Mouse (Mus musculus) lung, postnatal 0 days (tissue): Measurements from ENCODE around the gene Gpr179. TPM values are rescaled to one million over a fixed set of nuclear protein-coding genes. Genes with fewer than 3 reads are reported as not detected.

Source experiments
- ATAC-seq: fragments of 200-750 bp; cut with Nextera tagmentation; 2 replicates; pipeline ENCODE4 v1.8.0; 2017; ENCODE audit warnings: moderate library complexity
- DNase-seq: peaks from one replicate; pipeline ENCODE4 v3.0.0-alpha.2; 2016; ENCODE audit warnings: low spot score
- H3K27ac ChIP-seq: fragments of 300-500 bp; sonication (generic); 2 replicates; pipeline ENCODE4 v1.5.1; 2014; ENCODE audit warnings: antibody characterized with exemption, mild to moderate bottlenecking, low read length, mixed read lengths
- H3K27me3 ChIP-seq: fragments of 300-500 bp; sonication (generic); replicated peaks from 2 replicates; pipeline ENCODE4 v1.6.1; 2014; ENCODE audit warnings: low read length, mixed read lengths; ENCODE audit not compliant: insufficient read depth
- H3K36me3 ChIP-seq: fragments of 300-500 bp; sonication (generic); 2 replicates; pipeline ENCODE4 v1.6.1; 2014; ENCODE audit warnings: low read length, mixed read lengths; ENCODE audit not compliant: insufficient read depth
- H3K4me1 ChIP-seq: fragments of 300-500 bp; sonication (generic); 2 replicates; pipeline ENCODE4 v1.6.1; 2014; ENCODE audit warnings: antibody characterized with exemption, low read depth, low read length, mixed read lengths; ENCODE audit not compliant: insufficient read depth
- H3K4me2 ChIP-seq: fragments of 300-500 bp; sonication (generic); replicated peaks from 2 replicates; pipeline ENCODE4 v1.6.1; 2014; ENCODE audit warnings: low read depth, mild to moderate bottlenecking, low read length, moderate library complexity, mixed read lengths
- H3K4me3 ChIP-seq: fragments of 300-500 bp; sonication (generic); 2 replicates; pipeline ENCODE4 v1.5.1; 2014; ENCODE audit warnings: low read depth, low read length
- H3K9ac ChIP-seq: fragments of 300-500 bp; sonication (generic); replicated peaks from 2 replicates; pipeline ENCODE4 v1.6.1; 2014; ENCODE audit warnings: low read depth, mild to moderate bottlenecking
- H3K9me3 ChIP-seq: fragments of 300-500 bp; sonication (generic); 2 replicates; pipeline ENCODE4 v1.6.1; 2016; ENCODE audit warnings: low read length, mixed read lengths
- CTCF ChIP-seq: IDR thresholded peaks from 2 replicates; pipeline ENCODE4 v1.5.1; 2016; ENCODE audit warnings: antibody characterized with exemption, mild to moderate bottlenecking
- EP300 ChIP-seq: IDR thresholded peaks from 2 replicates; pipeline ENCODE4 v1.6.1; 2016; ENCODE audit warnings: antibody characterized with exemption, mild to moderate bottlenecking, control low read depth
- WGBS: fragments of 180-500 bp; shearing (Covaris S2); extraction: QIAGEN DNeasy Blood & Tissue Kit; methylation state at CpG from one replicate; pipeline ENCODE4 v1.1.7; 2014; 5-methylcytosine and 5-hydroxymethylcytosine counted together
- polyA plus RNA-seq: library from polyadenylated mRNA; unstranded; fragments of >200 nt; fragmentation: Nextera tagmentation; extraction: Ambion mirVana; gene quantifications from 2 replicates; pipeline ENCODE4 v1.2.1, GENCODE M21; 2015

Gpr179 gene
- polyA plus RNA-seq, 1 experiment from 2014 or later, result 0.23 TPM

DNA sequence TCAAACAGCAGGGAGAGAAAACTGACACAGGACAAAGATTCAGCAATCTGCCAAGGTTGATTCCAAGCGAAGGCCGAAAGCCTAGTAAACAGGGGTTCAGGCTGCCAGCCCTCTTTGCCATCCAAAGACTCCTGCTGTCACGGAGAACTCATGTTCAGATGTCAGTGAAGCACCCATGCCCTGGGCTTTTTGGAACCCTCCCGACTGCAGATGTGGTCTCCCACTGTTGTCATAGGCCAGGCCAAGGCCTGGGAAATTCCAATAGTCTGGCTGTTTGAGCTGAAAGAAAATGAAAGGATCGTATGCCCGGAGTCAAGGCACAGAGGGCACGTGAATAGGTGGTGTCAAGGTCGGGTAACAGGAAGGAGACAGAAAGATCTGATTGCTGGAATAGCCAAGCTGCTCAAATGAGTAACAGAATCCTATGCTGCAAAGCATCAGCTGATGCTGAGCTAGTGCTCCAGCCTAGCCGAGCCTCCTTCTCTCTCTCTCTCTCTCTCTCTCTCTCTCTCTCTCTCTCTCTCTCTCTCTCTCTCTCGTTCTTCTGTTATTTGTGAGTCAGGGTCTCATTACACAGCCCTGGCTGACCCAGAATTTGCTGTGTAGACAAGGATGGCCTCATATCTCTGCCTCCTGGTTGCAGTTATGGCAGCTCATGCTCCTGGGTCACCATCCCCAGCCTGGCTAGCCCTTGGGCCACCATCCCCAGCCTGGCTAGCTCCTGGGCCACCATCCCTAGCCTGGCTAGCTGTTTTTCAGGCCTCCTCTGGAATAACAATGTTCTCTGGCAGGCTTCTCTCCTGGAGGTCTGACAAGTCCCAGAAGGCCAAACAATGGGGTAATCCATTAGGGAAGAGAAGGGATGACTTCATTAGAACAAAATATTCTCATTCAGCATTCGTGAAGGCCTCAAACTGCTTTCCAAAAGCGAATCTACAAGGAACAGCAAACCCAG lies 62.3 kb downstream of the Gpr179 start:
- Histone ChIP-seq H3K4me1 (no peaks in the 10 kb centered on the region), H3K27ac (no peak overlapping the region), H3K9ac (no peak overlapping the region), H3K27me3 (no peaks in the 10 kb centered on the region), H3K9me3 (no peaks in the 10 kb centered on the region), H3K4me3 (no peak overlapping the region), H3K36me3 (no peaks in the 10 kb centered on the region), H3K4me2 (no peak overlapping the region)
- DNase-seq (no peak), ATAC-seq (no peak)
- TF ChIP-seq EP300, result no peak
- no peak for TF ChIP-seq CTCF
- 59% methylated on average over 12 of the region's 12 CpGs for WGBS

DNA sequence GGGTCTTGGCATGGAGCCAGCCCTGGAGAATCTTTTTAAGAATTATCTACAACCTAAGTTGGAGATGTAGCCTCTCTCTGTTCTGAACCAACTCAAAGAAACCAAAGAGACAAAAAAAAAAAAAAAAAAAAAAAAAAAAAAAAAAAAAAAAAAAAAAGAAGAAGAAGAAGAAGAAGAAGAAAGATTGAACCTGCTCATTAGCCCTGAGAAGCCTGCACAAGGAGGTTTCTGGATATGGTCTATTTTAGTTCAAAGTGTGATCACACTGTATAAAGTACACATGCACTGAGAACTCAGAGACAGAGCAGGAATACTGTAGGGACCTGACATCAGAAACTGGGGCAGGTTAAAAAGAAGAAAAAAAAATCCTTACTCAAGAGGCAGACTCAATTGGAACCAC lies 64.2 kb downstream of the Gpr179 start:
- no peak for DNase-seq
- no peaks in the 10 kb centered on the region for H3K27me3 ChIP-seq
- TF ChIP-seq CTCF (no peak), EP300 (no peak)
- H3K4me2 ChIP-seq, result no peak overlapping the region
- no peaks in the 10 kb centered on the region for H3K4me1 ChIP-seq
- no peak overlapping the region for H3K9ac ChIP-seq
- no peaks in the 10 kb centered on the region for H3K36me3 ChIP-seq
- no peak for ATAC-seq
- H3K27ac ChIP-seq, result no peak overlapping the region
- no peak overlapping the region for H3K4me3 ChIP-seq
- H3K9me3 ChIP-seq, result no peaks in the 10 kb centered on the region

DNA sequence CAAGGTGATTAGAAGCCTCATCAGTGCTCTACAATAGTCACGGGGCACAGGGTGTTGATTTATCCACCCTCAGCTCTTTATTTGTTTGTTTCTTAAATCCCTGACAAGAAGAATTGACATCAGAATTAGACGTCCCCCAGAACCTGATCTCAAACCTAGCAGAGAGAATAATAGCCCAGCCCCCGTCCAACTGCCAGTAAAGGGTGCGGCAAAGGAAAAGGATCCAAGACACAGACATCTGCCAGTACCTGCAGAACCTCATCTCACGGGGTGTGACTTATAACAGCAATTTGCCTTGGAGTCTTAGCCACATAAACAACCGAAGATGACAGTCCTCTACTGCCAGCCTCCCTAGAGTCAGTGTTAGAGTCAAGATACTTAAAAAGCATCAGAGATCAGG lies 64.9 kb downstream of the Gpr179 start:
- TF ChIP-seq EP300 (no peak), CTCF (no peak)
- no peaks in the 10 kb centered on the region for H3K9me3 ChIP-seq
- no peak overlapping the region for H3K4me3 ChIP-seq
- no peak overlapping the region for H3K4me2 ChIP-seq
- H3K27ac ChIP-seq, result no peak overlapping the region
- H3K4me1 ChIP-seq, result no peaks in the 10 kb centered on the region
- H3K36me3 ChIP-seq, result no peaks in the 10 kb centered on the region
- ATAC-seq, result no peak
- WGBS, result 32% methylated on average over 6 of the region's 6 CpGs
- H3K9ac ChIP-seq, result no peak overlapping the region
- DNase-seq, result no peak
- H3K27me3 ChIP-seq, result no peaks in the 10 kb centered on the region

DNA sequence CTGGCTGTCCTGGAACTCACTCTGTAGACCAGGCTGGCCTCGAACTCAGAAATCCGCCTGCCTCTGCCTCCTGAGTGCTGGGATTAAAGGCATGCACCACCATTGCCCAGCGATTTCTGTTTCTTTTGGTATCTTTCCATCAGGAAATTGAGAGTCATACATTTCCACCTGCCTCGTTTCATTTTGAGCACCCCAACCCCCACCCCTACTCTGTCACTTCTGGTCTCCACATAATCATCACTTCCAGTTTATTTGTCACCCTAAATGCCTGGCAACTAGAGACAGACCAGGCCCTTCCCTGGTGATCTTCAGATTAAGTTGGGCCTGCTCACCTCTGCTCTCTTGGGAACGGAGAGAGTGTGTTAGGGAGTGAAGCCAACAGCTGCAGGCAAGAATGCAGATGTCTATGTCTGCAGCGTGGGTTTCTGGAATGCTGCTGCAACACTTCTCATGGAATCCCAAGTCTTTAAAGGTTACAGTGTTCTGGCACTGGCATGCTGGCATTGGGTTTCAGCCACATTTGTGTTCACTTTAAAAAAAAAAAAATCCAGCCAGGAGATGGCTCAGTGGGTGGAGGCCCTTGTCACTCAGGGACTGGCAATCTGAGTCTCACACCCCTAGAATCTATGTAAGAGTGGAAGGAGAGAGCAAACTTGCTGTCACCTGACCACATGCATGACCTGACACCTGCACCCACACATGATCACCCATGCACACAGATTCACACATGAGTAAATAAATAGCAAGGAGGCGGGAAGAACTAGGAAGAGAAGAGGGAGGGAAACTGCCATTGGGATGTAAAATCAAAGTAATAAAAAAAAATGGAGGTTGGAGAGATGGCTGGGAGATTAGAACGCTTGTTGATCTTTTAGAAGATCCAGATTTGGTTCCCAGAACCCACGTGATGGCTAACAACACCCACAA lies 65.8 kb downstream of the Gpr179 start:
- H3K27ac ChIP-seq, result no peak overlapping the region
- H3K4me1 ChIP-seq, result no peaks in the 10 kb centered on the region

DNA sequence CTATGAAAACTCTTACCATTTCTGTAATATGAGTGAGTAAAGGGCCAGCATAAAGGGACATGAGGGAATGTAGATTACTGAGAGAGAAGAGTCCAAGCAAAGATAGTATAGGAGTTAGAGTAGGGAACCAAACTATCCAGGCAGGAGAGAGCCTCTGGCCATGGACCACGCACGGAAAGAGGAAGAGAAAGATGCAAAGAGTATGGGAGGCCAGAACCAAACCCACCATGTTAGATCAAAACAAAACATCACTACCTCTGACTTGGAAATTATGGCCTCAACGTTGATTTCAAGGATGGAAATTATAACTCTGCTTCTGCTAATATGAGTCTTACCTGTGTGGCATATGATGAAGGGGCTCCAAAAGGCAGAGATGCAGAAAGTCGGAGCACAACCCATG lies 67.0 kb downstream of the Gpr179 start:
- Histone ChIP-seq H3K4me1 (no peaks in the 10 kb centered on the region), H3K9me3 (no peaks in the 10 kb centered on the region)
- TF ChIP-seq CTCF (no peak), EP300 (no peak)

More for the DNA sequence above, 65.8 kb downstream of the Gpr179 start:
- no peak overlapping the region for H3K9ac ChIP-seq
- H3K36me3 ChIP-seq, result no peaks in the 10 kb centered on the region
- TF ChIP-seq CTCF (no peak), EP300 (no peak)
- DNase-seq (no peak), ATAC-seq (no peak)
- H3K9me3 ChIP-seq, result no peaks in the 10 kb centered on the region
- H3K4me3 ChIP-seq, result no peak overlapping the region
- H3K27me3 ChIP-seq, result no peaks in the 10 kb centered on the region
- 60% methylated on average over 8 of the region's 9 CpGs for WGBS
- H3K4me2 ChIP-seq, result no peak overlapping the region

DNA sequence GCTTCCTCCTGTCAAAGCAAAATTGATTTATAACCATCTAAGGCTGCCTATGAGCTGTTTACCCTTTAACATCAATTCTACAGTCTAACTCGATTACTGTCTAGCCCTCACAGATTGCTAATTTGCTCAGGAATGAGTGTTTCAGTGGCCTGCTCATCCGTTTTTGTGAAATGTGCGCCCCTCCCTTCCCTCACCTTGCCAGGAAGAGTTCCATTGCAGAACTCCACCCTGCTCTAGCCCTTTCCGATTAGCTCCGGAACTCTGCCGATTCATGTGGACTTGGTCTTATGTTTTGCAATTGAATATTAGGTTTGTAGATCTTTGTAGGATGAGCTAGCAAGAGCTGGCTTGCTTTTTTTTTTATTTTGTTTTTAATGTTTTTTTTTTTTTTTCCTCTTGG lies 69.7 kb downstream of the Gpr179 start:
- H3K27ac ChIP-seq, result no peak overlapping the region
- no peaks in the 10 kb centered on the region for H3K36me3 ChIP-seq
- H3K4me3 ChIP-seq, result no peak overlapping the region
- no peak overlapping the region for H3K4me2 ChIP-seq
- 72% methylated on average over 6 of the region's 6 CpGs for WGBS
- H3K9ac ChIP-seq, result no peak overlapping the region
- DNase-seq (no peak), ATAC-seq (no peak)
- H3K4me1 ChIP-seq, result 0 out of 2 replicates have a peak, but pooled peaks cover 3% of the 10 kb centered on the region
- no peaks in the 10 kb centered on the region for H3K9me3 ChIP-seq
- TF ChIP-seq EP300 (no peak), CTCF (no peak)
- no peaks in the 10 kb centered on the region for H3K27me3 ChIP-seq

More for the DNA sequence above, 67.0 kb downstream of the Gpr179 start:
- no peaks in the 10 kb centered on the region for H3K27me3 ChIP-seq
- H3K36me3 ChIP-seq, result no peaks in the 10 kb centered on the region
- no peak overlapping the region for H3K27ac ChIP-seq
- H3K4me3 ChIP-seq, result no peak overlapping the region
- ATAC-seq, result no peak
- 65% methylated on average over 4 of the region's 4 CpGs for WGBS
- H3K9ac ChIP-seq, result no peak overlapping the region
- H3K4me2 ChIP-seq, result no peak overlapping the region
- no peak for DNase-seq

Other genes starting within 250 kb of the Gpr179 start
- 0.12 and 0.13 TPM in 2 replicates for gene Tbx21, start 236.7 kb downstream of the Gpr179 start, polyA plus RNA-seq
- 8.1 and 8.9 TPM in 2 replicates for gene Tbkbp1, start 200.6 kb downstream of the Gpr179 start, polyA plus RNA-seq
- 17.0 and 20.3 TPM in 2 replicates for gene Kpnb1, start 164.2 kb downstream of the Gpr179 start, polyA plus RNA-seq
- gene Npepps, start 71.4 kb downstream of the Gpr179 start, polyA plus RNA-seq, result 47.5 and 54.3 TPM in 2 replicates
- 19.2 and 22.4 TPM in 2 replicates for gene Mrpl45, start 36.4 kb downstream of the Gpr179 start, polyA plus RNA-seq
- 2.4 and 2.5 TPM in 2 replicates for gene Socs7, start 10.5 kb upstream of the Gpr179 start, polyA plus RNA-seq
- gene Arhgap23, start 63.5 kb upstream of the Gpr179 start, polyA plus RNA-seq, result 7.0 and 8.4 TPM in 2 replicates
- gene 4933428G20Rik, start 148.3 kb upstream of the Gpr179 start, polyA plus RNA-seq, result 0.32 and 0.42 TPM in 2 replicates
- gene Srcin1, start 224.1 kb upstream of the Gpr179 start, polyA plus RNA-seq, result 0.36 and 0.45 TPM in 2 replicates